Mouse (Mus musculus) thymus, postnatal 25 days (tissue): ENCODE measurements around the gene Nbl1.

Experiments
- DNase-seq: peaks from one replicate; pipeline ENCODE4 v3.0.0; 2022

Gene Nbl1

DNA sequence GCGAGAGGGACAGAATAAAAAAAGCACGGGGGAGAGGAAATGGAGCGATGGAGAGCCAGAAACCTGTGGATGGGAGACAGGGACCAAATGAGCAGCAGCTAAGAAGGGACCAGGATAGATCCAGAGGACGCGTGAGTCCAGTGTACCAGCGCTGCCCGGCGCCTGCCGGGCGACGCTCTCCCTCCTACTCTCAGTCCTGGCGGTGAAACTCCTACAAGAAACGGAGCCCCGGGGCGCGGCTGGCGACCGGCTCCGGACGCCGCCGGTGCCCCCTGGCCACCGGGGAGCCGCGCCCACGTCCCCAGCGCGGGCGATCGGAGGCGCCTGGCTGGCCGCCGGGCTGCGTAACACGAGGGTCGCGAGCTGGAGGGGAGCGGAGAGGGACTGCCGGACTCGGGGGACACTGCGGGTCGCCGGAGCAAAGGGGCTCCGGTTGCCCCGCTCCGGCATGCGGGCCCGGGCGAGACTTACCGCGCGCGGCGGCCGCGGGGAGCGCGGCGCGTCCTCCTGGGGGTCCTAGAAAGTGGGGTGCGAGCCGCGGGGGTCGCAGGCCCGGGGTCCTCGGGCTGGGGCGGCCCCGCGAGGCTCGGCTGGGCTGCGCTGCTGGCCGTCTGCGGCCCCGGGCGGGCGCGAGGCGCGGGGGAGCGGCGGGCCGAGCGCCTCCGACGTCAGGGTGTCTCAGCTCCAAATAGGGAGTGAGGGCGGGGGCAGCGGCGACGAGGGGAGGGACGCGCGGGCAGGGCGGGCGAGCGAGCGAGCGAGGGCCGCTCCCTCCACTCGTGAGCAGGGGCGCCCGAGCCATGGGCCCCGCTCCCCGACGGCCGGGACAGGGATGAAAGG is at the start of gene Nbl1:
TSS of gene Nbl1 (minus strand) at position 638 of the 840 bp plus-strand sequence.
- DNase-seq: no peak

- DNase-seq: no peak
Observed at GRCm38 (mm10) chr4:139141785-139142184, 49.0 kb upstream of the Nbl1 start.

GRCm38 (mm10) chr4:139140267-139140666 is 47.5 kb upstream of the Nbl1 start:
- DNase-seq: no peak

DNA sequence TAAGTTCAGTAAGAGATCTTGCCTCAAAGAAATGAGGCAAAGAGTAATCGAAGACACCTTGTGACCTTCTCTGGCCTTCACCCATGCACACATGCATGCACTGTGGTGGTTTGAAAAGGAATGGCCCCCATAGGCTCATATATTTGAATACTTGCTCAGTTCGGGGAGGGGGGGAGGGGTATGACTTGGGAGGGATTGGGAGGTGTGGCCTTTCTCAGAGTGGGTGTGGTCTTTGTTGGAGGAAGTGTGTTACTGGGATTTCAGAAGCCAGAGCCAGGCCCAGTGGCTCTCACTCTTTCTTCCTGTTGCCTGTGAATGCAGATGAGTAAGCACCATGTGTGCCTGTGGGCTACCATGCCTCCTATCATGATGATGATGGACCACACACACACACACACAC is 43.2 kb upstream of the Nbl1 start:
- no peak for DNase-seq

GRCm38 (mm10) chr4:139133109-139133508 is 40.3 kb upstream of the Nbl1 start:
- DNase-seq: no peak

DNA sequence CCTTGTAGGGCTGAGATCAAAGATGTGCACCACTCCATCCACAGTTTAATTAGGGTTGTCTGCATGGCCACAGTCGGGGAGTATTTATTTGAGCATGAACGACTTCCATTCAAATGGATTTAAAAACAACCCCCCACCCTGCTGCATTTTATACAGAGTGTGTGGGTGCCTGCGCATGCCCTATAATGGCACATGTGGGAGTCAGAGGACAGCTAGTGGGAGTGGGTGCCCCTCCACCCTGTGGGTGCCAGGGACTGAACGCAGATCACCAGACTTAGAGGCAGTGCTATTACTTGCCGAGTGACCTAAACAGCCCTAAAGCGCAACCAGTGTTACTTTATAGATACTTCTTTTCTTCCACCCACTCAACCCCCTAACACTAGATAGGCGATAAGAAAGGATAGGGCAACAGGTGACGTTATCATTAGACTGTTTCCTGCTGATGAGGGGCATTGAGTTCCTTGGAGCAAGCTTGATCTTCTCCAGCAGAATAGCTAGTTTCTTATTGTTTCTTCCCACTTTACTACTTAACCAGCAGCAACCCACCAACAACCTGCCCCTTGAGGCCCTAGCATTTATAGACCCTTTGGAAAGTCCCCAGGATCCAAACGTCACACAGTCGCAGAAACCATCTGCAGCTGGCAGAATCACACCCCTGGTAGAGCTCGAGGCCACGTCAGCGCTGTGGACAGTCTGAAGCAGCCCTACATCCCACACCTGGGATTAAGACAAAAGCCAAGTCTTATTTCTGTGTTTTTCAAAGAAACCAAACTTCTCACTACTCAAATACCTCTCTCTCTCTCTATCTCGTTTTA is 39.3 kb upstream of the Nbl1 start:
- DNase-seq: no peak

GRCm38 (mm10) chr4:139130701-139131549 is 38.1 kb upstream of the Nbl1 start, which contains the start of gene Minos1:
Gene Minos1, minus strand, starts transcription at chr4:139131113.
- DNase-seq: peak; percentile 96

DNA sequence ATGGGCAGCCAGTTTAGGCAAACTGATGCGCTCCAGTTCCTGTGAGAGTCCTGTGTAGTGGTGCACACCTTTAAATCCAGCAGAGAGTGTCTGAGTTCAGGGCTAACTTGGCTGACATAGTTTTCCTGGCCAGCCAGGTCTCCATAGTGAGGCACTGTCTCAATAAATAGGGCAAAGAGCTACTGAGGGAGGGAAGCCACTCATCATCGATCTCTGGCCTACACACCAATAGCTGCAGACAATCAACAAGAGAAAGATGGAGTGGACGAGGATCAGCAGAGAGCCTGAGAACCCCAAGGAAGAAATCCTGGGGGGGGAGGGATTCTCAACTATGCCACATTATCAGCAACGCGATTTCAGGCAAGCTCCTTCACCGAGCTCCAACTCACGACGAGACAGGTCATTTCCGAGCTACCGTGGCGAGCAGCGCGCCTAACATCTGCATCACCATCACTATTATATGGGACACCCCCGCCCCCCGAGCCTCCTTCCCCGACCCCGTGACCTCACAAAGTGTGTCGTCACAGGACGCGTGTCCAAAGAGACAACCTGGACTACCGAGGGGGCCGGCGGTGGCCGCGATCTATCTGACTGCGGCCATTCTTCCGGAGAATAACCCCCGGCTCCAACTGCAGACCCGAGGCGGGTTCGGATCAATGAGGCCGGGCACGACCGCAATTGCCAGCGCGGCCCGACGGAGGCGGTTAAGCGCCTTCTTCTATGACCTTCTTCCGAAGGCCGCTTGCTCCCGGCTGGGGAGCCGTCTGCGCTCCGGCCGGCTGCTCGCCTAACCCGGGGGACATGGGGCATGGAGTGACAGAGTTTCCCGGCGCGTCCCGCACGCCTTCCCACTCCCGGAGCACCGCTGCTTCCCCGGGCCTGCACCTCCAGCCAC is 37.3 kb upstream of the Nbl1 start:
- no peak for DNase-seq

GRCm38 (mm10) chr4:139126475-139126874 is 33.7 kb upstream of the Nbl1 start:
- no peak for DNase-seq

- no peak for DNase-seq
Observed at GRCm38 (mm10) chr4:139124940-139125339, 32.1 kb upstream of the Nbl1 start.

- no peak for DNase-seq
Observed at GRCm38 (mm10) chr4:139122557-139122956, 29.8 kb upstream of the Nbl1 start.

GRCm38 (mm10) chr4:139120998-139121397 is 28.2 kb upstream of the Nbl1 start:
- no peak for DNase-seq

DNA sequence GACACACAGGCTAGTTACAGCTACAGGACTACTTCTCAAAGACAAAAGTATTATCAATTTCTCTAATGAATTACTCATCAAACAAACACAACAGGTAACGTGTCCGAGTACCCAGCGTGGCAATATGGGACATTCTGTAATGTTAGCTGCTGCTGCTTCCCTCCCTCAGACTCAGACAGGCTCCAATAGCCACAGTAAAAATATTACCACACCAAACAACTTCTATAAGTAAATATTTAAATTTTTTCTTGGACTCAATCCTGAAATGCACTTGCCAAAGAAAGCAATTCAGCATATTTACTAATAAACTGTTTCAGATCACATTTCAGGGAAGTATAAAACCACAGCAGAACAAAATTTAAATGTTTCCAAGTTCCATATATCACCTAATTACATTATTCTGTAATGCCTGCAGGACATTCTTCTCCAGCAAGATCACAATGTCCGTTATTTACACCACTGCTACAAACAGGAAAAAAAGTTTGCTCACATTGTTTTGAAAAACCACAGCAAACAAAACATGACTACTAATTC is 27.6 kb upstream of the Nbl1 start:
- no peak for DNase-seq

DNA sequence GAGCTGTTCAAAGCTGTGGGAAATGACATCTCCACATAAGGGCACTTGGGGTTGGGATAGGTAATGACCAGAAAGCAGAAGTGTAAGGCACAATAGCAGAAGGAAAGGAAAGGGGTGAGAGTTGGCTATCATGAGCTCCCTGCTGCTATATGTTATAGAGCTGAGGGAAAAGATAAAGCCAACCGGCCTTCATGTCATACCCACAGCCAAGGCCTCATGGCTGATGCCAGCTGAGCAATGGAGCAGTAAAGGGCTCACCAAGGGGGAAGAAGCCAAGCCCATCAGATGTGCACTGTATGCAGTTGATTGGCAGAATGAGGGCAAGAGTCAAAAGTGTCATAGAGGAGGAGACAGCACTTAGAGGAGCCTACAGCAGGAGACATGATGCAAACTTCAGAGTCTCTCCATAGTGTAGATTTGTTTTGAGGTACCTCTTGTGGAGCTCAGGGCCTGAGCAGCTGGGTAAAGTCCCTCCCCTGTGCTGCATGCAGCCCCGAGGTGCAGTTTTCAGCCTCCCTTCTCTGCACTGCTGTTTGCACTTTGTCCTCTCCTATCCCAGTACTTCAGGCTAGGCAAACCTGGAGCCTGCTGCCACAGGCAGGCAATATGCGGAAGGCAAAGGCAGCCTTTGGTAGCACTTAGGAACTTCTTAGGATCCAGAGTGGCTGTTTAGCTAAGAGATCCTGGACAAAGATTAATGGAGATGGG is 23.7 kb upstream of the Nbl1 start:
- no peak for DNase-seq

DNA sequence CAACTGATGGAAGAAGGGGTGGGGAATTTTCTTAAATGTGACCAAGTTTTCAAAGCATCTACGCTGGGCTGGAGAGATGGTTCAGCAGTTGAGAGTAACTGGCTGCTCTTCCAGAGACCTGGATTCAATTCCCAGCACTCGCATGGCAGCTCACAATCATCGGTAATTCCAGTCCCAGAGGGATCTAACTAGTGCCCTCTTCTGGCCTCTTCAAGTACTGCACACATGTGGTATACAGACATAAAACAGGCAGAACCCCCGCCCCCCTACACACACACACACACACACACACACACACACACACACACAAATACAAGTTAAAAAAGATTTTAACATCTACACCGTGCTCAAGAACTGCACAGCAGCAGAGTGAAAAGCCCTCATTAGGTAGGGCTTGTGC is 22.9 kb upstream of the Nbl1 start:
- DNase-seq: no peak

GRCm38 (mm10) chr4:139112482-139112881 is 19.7 kb upstream of the Nbl1 start:
- DNase-seq: no peak

GRCm38 (mm10) chr4:139111421-139111820 is 18.6 kb upstream of the Nbl1 start:
- DNase-seq: no peak

DNA sequence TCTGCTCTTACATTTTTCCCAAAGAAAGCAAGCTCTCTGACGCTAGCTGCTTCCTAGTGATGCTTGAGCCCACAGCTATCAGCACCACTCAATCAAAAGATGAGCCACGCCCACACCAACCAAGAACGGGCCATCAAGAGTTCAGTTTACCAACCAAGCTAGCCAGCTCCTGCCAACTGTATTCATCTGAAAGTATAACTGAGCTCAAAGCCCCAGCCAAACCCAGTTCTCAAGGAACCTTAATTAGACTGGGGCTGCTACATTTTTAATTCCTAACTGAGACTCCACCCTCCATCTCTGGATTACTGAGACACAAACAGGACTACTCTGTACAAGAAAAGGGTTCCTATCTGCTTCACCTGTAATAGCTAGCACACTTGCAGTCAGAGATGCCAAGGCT is 18.1 kb upstream of the Nbl1 start:
- no peak for DNase-seq

- DNase-seq: no peak
Observed at GRCm38 (mm10) chr4:139105453-139105852, 12.7 kb upstream of the Nbl1 start.

DNA sequence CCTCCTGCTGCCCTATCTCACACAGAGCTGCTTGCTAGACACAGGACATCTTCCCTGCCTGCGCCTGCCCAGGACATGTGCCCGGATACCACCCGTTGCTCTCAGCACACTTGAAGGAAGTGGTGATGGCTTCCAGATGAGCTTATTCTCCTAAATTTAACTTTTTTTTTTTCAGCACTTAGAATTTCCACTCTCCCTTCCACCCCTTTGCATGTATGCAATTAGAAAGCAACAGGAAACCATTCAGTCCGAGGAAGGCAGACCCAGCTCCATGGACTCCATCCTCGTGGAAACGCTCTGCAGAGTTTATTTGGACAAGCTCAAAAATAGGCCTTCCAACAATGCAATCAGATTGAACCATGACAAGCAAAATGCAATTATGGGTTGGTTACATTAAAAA is 8.8 kb upstream of the Nbl1 start:
- DNase-seq: no peak

GRCm38 (mm10) chr4:139100326-139100725 is 7.5 kb upstream of the Nbl1 start:
- DNase-seq: no peak
